Mouse (Mus musculus): ENCODE data around the gene Nufip2. TPM values are rescaled to one million over a fixed set of nuclear protein-coding genes. Genes with fewer than 3 reads are reported as not detected.

The Nufip2 gene
- total RNA-seq (2023): 103 to 110 TPM (median 108 TPM) in 4 replicates

DNA sequence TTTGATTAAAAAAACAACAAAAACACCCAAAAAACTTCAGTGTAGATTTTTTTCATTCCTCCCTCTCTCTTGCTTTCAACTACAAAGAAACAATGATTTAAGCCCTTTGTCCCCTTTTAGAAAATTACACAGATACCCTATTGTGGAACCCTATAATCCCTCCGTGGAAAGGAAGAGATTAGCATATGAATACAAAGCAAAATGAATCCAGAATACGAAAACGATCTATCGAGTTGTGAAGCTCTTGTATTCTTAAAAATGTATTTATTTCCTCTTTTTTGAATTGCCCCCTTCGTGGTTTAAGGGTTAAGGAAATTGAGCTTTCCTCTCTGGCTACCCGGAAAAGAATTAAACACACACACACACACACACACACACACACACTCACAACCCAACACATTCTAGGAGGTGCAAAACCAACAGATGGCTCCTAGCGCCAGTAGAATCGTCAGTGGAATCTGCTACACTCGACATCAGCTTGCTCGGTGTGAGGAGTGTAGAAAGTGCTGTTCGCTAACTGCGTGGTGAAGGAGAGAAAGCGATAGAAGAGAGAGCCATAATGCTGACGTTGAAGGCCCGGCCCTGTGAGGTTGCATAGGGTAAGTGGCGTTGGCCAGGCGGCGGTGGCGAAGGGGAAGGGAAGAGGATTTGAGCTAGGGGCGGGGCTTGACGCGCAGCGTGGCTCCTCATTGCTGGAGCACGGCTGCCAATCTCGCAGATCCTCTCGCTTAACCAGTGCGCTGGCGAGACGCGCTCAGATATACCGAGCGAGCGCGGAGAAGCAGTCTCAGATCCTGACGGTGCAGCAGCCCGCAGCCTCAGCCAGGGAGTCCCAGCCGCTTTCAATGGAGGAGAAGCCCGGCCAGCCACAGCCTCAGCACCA lies at the start of gene Nufip2:
Gene Nufip2 (plus strand): TSS at position 773 of the 883 bp plus-strand sequence.

DNA sequence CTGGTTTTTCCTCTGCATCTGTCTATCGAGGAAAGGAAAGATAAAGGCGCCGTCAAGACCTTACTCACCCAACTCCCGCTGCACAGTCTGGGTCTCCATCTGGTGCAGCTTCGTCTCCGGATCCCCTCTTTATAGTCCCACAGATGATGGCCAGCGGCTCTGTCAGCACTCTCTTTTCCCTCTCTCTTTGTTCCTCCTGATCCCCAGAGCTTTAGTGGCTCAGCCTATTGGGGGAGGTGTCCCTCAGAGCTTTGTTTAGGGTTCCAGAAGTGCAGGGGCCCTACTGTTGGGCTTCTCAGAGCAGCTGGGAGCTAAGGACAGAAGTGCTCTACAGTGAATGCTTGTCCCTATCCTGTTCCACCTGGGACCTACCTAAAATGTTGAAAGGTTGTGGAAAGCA lies 39.2 kb downstream of the Nufip2 start, which contains the start of gene Cryba1:
Gene Cryba1 (minus strand): TSS at position 101 of the 400 bp plus-strand sequence.

DNA sequence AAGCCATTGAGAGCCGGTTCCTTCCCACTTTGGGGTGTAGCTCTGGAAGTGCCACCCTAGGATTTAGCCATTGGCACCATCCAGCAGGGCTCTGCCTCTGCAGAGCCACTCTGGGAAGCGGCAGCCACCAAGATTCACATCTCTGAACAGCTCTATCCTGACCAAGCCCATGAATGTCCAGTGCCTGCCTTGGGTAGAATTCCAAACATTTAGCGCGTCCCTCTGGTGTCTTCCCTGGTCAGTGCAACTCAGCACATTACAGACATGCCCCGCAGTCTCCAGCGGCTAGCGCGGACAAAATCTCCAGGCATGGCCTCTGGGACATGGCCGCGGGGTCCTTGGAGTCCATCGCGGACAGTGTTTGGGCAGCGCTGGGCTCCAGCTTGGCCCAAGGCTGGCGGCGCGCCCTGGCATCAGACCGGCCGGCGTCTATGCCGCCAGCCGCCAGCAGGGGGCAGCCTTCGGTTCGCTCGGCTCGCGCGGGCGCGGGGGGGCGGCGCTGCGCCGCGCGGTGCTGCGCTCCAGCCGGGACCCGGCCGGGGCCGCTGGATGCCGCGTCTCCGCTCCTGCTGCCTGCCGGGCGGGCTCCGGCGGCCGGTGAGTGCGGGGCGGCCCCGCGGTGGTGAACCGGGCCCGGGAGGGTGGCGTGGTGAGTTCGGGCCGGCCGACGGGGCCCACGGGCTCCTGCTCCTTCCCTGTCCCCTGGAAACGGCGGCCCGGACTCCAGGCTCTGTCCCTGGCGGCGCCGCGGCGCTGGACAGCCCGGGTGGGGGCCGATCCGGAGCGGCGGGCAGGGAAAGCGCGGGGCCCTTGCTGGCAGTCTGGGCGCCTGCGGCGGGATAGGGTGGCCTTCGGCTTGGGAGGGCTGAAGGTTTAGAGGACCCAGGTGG lies 77.1 kb downstream of the Nufip2 start, which contains the start of gene Myo18a:
Gene Myo18a (plus strand): TSS at position 464 of the 890 bp plus-strand sequence.

DNA sequence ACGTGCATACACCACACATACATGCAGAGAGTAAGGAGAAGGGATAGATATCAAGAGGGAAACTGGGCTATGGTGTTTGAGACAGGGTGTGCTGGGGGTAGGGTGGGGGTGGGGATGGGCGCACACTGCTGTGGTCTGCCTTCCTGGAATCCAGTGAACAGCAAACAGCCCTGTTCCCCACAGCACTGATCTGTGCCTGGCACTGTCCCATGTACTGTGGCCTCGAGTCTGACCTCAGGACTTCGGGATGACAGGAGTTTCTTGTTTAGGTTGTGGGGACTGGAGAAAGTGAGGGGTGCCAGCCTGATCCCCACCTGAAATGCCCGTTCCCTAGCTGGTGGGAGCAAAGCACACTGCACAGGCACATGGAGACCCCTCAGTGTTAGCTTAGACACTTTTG lies 101.8 kb downstream of the Nufip2 start, which contains the start of gene Gm10277:
Gene Gm10277 (minus strand): TSS at position 41 of the 400 bp plus-strand sequence.

Other genes starting within 250 kb of the Nufip2 start
- gene Coro6, start 223.7 kb upstream of the Nufip2 start, total RNA-seq (2023): 0.39 to 0.66 TPM (median 0.50 TPM) in 4 replicates
- 0.91 to 2.4 TPM (median 1.3 TPM) in 4 replicates for gene Ankrd13b, start 196.5 kb upstream of the Nufip2 start, total RNA-seq (2023)
- 42.1 to 47.7 TPM (median 45.0 TPM) in 4 replicates for gene Git1, start 192.6 kb upstream of the Nufip2 start, total RNA-seq (2023)
- gene Abhd15, start 171.0 kb upstream of the Nufip2 start, total RNA-seq (2023): 0.27 to 1.1 TPM (median 0.56 TPM) in 4 replicates
- 5.0 to 12.0 TPM (median 8.4 TPM) in 4 replicates for gene Trp53i13, start 170.2 kb upstream of the Nufip2 start, total RNA-seq (2023)
- 0.44 to 0.55 TPM (median 0.54 TPM) in 3 of 4 replicates, not detected in the other for gene Gm10392, start 167.0 kb upstream of the Nufip2 start, total RNA-seq (2023)
- gene Taok1, start 78.3 kb upstream of the Nufip2 start, total RNA-seq (2023): 47.0 to 47.6 TPM (median 47.4 TPM) in 4 replicates
- not detected in 4 replicates for gene Cryba1, start 39.1 kb downstream of the Nufip2 start, total RNA-seq (2023)
- gene Myo18a, start 77.1 kb downstream of the Nufip2 start, total RNA-seq (2023): 112 to 134 TPM (median 121 TPM) in 4 replicates
- not detected in 4 replicates for gene Gm10277, start 101.6 kb downstream of the Nufip2 start, total RNA-seq (2023)
- gene Pipox, start 207.9 kb downstream of the Nufip2 start, total RNA-seq (2023): 0.66 to 1.2 TPM in 2 of 4 replicates, not detected in the others
- gene Sez6, start 244.6 kb downstream of the Nufip2 start, total RNA-seq (2023): not detected in 4 replicates